Mouse (Mus musculus): ENCODE measurements around the gene Gm27179. TPM values are rescaled to one million over a fixed set of nuclear protein-coding genes. Genes with fewer than 3 reads are reported as not detected.
"Not testable (repeated sequence)": the region's sequence is repeated elsewhere in the genome, so short reads cannot be mapped to it uniquely, and the experiment has no call there.

The Gm27179 gene
- total RNA-seq (2021), result not detected
- long read RNA-seq, experiment 1, result 0 reads
- long read RNA-seq, experiment 2, result 0 reads

DNA sequence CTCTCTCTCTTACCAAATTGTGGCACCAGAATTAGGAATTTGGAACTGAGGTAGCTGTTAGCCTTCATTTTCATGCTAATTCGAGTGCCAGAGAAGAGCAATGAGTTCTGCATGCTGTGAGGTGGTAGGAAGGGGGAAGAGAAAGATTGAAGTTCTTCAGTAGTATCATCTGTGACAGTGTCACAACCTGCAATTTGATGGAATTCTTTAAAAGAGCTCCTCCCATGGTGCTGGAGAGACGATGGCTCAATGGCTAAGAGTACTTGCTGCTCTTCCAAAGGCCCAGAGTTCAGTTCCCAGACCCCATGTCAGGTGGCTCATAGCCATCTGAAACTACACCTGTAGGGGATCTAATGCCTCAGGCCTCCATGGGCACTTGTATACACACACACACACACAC lies at the start of gene Gm27179:
TSS of gene Gm27179 (minus strand) at position 101 of the 400 bp plus-strand sequence.
- DNase-seq (ENCODE audit: low spot score), result not testable (repeated sequence)

DNA sequence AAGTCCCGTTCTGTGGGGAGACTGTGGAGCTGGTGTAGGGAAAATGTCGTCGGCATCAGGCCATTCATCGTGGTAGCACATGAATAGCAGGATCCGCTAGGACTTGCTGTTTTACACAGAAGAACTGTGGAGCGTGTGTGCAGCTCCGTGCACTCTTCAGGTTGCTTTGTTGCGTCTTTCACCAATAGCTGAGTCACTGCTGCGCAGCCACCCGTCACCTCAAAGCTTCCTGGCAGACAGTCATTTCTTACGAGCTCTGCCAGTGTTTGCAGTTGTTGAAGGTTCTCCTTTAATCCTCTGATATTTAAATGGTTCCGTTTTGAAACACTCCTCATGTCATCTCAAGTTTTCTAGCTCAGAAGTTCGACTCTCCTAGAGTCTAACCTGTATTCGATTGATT lies 45.2 kb upstream of the Gm27179 start:
- not testable (repeated sequence) for DNase-seq (ENCODE audit: low spot score)

DNA sequence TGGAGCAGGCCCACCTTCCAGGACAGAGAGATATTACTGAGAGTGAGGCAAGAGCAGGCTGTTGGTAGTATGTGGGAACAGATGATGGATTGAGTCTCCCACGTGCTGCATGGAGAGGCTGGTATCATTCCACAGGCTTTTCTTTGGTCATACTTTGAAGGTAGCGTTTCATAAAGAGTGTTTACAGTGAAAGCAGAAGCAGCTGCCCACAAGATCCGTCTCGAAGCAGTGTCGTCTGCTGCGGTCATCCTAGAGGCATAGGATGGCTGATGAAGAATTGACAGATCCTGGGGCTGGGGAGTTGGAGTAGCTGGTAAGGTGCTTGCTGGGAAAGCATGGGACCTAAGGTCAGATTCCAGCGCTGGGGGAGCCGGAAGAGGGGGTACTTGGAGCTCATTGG lies 44.5 kb upstream of the Gm27179 start:
- not testable (repeated sequence) for DNase-seq (ENCODE audit: low spot score)

DNA sequence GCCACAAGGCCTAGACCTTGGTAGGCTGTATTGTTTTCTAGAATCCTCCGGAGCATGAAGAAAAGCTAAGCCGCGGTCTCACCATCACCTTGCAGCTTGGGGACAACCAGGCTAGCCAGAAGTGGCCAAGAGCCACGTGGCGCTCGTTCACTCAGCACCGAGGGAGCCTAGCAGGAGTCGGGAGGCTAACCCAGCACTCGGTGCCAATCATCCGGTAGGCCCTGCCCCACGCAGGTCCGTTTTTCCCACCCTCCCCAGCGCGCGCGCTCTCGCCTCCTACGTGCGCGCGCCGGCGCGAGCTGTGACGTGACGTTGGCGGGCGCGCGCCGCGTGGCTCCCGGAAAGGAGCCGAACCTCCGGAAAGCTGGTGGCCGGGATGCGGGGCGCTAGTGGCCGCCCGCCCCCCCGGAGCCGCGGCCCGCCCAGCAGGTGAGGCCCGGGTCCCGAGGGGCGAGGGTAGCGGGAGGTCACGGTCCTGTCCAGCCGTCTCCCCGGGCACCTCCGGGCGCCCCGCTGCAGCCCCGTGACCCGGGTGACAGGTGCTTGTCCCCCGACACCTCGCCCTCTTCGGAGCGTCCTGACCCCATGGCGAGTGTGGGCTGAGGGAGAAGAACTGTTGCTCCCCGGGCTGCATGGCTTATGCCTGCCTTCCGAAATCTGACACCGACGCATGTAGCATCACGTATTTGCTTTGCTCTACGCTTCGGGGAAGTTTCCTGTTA lies 42.9 kb upstream of the Gm27179 start, which contains the start of gene Entpd4b:
TSS of gene Entpd4b (plus strand) at position 315 of the 722 bp plus-strand sequence.
- not testable (repeated sequence) for DNase-seq (ENCODE audit: low spot score)

DNA sequence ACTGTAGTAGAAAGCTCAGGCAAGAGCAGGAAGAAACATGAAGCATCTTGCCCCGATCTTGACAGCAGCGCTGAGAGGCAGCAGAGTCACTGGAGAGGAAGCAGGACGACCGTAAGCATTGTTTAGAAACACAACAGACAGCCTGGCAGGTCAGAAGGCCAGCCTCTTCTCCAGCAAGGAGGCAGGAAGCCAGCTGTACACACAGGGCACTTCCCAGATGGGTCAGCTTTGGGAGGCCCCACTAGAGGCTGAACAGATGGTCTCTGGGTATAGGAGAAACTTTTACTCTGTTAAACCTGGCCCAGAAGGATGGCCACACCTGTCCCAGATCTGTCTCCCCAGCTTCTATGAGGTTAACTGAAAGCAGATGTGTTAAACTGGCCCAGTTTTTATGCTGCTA lies 35.0 kb upstream of the Gm27179 start:
- DNase-seq (ENCODE audit: low spot score), result not testable (repeated sequence)

DNA sequence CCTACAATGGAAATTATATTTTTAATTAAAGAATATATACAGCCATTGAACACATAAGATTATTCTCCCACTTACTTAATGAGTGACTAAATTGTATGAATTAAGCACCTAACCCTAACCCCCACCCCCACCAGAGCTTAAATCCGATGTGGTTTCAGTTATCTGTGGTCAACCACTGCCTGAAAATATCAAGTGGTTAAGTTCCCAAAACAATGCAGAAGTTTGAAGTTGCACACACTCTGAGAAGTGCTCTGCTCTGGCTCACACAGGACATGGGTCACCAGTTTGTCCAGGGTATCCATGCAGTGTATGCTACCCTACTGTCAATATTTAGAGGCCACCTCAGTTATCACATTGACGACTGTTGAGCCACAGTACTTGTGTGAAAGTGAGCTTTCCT lies 32.7 kb upstream of the Gm27179 start:
- not testable (repeated sequence) for DNase-seq (ENCODE audit: low spot score)

DNA sequence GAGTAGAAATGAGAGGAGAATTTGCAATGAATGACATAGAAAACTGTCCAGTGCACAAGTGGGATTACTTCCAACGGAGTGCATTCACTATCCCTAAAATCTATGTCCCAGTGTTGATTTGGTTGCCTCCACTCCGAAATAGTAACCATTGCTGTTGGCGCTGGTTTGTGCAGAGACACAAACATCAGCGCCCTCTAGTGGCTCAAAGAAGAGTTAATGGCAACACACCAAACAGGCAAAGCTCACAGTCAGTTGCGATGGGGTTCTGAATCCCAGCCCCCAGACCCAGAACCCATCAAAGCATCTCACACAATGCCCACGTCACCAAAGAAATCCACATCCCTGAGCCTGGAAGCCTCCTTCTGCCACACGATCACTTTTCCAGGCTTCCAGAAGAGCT lies 31.7 kb upstream of the Gm27179 start:
- DNase-seq (ENCODE audit: low spot score), result not testable (repeated sequence)

DNA sequence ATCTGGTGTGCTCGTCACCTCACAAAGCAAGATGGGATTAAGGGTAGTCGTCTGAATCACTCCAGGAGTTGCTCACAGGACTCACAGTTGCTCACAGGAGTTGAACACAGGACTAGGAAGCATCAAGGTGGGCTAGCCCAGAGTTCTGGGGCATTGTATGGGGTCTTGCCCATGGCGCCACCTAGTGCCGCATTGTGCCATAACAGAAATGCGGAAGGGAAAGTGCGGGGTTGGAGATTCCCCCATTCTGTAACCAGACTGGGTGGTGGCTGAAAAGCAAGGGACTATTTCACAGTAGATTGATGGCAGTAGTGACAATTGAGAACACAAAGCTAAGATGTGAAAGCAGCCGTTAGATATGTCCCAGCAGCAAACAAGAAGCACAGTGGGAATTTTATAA lies 30.3 kb upstream of the Gm27179 start:
- not testable (repeated sequence) for DNase-seq (ENCODE audit: low spot score)

DNA sequence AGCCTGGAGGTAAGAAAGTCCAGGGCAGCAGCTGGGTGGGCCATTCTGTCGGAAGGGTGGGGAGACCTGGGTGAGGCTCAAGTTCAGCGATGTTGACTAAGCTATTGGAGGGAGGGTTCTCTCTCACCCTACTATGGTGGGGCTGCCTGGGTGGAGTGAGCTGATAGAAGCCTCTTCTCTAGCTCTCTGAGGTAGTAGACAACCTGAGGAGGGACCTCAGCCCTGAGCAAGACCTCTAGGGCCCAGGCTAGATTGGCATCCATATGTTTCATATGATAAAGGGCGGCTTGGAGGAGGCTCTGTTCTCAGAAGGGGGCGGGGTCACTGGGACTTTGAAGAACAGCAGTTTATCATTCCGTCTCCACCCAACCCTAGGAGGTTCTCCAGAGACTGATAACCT lies 27.8 kb upstream of the Gm27179 start:
- DNase-seq (ENCODE audit: low spot score), result not testable (repeated sequence)

DNA sequence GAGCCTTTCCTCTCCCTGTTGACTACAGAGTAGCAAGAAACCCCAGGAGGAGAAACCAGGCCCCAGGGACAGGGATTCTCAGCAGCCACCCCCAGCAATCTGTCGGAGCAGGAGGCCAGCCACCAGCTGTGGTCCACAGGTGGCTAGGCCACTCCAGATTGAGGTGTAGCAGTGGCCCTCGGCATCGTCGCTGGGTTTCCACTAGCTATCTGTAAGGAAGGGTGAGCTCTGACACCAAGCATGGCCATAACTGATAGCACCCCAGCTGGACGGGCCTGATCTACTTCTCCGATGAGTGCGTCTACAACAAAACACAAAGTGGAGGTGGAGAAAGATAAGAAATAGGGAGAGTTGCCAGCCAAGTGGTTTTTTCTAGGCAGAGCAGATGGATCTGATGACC lies 24.2 kb upstream of the Gm27179 start:
- DNase-seq (ENCODE audit: low spot score), result not testable (repeated sequence)

DNA sequence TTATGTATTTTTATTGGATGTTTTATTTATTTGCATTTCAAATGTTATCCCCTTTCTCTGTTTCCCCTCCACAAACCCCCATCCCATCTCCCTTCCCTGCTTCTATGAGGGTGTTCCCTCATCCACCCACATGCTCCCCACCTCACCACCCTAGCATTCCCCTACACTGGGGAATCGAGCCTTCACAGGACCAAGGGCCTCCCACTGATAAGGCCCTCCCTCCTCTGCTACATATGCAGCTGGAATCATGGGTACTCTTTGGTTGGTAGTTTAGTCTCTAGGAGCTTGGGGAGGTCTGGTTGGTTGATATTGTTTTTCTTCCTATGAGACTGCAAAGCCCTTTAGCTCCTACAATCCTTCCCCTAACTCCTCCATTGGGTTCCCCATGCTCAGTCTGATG lies 13.9 kb upstream of the Gm27179 start:
- DNase-seq (ENCODE audit: low spot score), result not testable (repeated sequence)

DNA sequence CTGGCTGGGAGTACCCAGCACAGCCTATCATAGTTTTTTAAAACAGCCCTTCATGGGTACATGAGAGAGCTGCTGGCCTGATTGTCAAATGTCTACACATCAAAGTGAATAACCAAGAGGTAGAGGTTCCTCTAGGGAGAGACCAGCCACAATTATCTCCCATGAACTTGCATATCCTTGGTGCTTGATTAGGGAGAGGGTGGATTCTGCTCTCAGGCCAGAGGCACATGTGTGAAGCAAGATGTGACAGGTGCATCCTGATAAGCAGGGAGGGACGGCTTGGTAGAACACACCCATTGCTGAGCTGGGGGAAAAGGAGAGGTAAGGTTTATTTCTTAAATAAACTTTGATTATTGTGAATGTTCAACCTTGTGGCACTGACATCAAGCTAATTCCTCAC lies 10.7 kb upstream of the Gm27179 start:
- not testable (repeated sequence) for DNase-seq (ENCODE audit: low spot score)

DNA sequence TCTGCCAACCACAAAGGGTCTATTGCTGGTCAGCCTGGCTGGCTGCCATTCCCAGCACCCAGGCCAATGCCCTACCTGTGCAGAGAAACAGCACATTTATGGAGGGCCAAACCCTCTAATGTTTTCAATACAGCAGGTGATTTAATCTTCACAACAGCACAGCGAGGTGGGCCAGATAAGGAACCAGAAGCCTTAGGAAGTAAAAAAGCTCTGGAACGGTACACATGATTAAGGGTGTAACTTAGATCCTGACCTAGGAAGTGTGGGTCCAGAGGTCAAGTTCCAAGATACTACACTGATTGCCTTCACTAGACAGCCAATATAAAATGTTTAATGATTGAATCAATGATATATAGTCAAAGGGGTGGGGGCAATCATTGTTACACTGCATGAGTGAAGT lies 8.5 kb upstream of the Gm27179 start:
- DNase-seq (ENCODE audit: low spot score), result not testable (repeated sequence)

DNA sequence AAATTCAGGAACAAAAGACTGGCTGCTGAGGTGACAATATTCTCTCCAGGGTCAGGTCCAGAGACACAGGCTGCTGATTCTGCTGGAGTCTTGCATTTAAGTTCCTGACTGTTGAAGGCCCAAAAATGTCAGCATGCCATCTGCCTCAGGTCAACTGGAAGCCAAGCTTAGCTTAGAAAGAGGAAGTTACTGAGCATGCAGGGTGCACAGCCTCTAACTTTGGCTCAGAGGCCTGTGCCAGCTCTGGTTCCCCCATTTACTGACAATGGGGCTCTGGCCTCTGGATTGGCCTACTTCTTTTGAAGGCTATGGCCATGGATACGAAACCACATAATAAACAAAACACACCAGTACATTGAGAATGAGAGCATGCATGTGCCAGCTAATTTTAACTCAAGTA lies 5.3 kb downstream of the Gm27179 start:
- not testable (repeated sequence) for DNase-seq (ENCODE audit: low spot score)

DNA sequence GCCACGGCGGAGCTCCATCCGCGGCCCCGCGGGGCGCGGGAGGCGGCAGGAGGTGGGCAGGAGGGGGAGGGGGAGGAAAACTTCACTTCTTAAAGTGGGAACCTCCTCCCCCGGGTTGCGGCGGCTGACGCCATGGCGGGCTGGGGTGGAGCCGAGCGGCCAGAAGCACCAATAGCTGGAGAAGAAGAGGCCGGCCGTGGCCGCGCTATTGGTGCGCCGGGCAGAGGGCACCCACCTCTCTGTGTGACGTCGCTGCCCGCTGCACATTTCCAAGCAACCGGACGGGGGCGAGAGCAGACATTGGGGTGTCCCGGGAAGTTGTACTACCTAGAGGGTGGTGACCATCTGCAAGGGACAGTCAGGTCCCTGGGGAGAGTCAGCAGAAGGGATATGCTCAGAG lies 9.2 kb downstream of the Gm27179 start, which contains the start of gene Gm16867:
TSS of gene Gm16867 (minus strand) at position 189 of the 400 bp plus-strand sequence.
- not testable (repeated sequence) for DNase-seq (ENCODE audit: low spot score)

DNA sequence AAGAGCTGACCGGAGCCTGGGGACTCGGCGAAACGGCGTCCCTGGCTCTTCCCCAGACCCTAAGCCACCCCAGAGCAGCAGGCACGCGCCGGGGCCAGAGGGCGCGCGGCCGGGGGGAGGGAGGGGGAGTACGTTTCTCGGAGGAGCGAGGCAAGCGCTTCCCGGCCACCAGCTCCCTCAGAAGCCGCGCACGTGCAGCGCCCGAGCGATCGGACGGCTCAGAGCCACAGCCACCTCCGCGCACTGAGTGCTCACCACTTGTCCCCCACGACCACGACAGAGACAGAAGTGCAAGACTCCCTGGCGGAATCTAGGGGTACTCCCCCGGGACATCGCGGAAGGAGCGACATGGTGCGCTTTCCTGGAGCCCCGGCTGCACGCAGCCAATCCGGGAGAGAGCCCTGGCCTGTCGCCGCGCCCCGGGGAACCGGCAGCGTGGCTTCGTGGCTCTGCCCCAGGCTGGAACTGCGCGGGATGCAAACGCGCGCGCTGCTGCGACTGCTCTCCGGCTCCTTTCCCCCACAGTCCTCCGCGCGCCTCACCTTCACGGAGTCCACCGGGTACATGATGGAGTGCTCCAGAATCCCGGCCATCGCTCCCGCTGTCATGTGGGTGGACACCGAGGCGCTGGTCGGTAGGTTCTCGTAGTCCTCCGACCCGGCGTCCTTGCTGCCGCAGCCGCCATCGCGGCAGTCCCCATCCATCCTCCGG lies 9.8 kb downstream of the Gm27179 start:
- DNase-seq (ENCODE audit: low spot score), result not testable (repeated sequence)

DNA sequence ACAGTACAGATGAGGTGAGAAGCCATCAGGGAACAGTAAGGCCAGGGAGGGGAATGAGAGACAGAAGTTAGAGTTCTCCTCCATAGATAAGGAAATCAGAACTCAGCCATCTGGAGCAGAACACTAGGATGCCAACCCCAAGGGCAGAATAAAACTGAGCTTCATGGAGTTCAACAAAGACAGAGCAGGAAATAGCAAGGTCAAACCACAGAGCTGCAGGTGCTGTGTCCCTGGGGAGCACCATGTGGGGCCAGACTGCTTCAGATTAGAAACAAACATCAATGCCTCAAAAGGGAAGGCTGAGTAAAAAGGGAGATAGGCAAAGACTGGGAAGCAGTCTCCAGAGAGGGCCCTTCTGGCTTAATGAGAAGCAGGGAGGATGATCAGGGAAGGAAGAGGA lies 16.1 kb downstream of the Gm27179 start:
- not testable (repeated sequence) for DNase-seq (ENCODE audit: low spot score)

DNA sequence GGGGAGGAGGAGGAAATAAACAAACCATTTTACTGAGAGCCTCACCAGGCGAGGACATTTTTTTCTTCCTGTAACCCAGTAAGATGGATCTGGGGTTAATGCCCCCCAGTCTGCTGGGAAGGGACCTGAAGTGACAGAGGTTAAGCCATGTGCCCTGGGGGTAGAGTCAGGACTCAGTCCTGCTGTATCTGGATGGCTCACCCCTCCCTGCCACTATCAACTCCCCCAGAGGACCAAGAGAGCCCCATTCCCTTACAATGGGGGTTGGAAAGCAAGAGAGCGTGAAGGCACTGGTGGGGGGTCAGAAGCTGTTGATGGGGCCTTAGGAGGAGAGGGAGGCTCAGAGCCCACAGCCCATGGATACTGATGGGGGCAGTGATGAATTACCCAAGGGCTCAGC lies 17.4 kb downstream of the Gm27179 start:
- not testable (repeated sequence) for DNase-seq (ENCODE audit: low spot score)

DNA sequence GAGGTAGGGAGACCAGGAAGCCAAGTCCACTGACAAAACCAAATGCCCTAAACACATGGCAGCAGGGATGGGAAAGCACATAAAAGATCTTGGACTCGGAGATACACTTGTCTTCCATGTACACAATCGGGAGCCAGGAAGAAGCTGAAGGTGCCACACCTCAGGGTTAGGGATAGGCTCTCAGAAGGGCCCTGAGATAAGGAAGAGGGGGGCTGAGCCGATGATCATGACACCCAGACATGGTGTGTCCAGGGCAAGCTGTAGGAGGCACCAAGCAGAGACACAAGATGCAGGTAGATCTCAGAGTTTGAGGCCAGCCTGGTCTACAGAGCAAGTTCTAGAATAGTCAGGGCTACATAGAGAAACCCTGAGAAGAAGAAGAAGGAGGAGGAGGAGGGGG lies 17.8 kb downstream of the Gm27179 start:
- not testable (repeated sequence) for DNase-seq (ENCODE audit: low spot score)

DNA sequence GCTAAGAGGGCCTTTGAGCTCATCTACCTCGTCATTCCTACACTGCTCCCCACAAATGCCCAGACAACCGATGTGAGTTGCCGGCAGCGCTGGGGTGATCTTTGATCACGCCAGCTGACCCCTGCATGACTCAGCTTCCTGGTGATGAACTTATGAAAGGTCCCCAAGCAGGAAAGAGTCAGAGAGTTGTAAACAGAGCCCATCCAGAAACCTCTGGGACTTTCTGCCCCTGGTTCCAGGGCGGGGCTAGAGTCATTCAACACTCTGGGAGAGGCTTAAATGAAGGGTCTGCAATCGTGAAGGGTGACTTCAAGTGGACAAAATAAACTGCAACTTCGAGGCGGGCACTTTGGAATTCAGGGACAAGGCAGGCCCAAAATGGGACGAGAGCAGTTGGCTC lies 24.3 kb downstream of the Gm27179 start:
- DNase-seq (ENCODE audit: low spot score), result not testable (repeated sequence)

DNA sequence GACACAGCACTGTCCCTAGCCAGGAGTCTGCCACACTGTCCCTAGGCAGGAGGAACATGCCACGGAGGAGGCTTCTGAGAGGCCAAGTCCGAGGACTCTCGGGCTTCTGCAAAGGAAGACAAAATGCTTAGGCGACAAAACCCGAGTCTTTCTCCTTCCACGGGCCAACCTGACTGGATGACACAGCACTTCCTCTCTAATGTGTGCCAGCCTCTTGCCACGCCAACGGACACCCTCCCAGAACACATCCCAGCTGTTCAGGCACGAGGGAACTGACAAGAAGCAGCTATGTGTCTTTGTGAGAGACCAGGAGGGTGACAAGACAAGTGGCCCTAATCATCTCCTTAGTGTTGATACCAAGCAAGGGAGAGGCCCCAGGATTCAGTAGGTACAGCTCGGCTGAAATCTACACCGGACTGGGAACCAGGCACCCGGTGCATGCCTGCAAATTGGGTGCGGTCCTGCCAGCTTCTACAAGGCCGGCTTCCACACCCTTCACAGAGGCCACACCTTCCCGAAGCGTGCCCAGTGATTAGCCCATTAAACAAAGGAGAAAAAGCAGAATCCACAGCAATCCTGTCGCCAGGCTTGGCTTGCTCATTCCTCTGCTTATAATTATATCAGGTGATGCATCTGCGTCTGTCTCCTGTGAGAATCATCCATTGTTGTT lies 26.7 kb downstream of the Gm27179 start:
- DNase-seq (ENCODE audit: low spot score), result not testable (repeated sequence)

Measured in gastrocnemius, adult 18-20 months (tissue).